Mouse (Mus musculus): ENCODE measurements around the gene Tyk2. TPM values are rescaled to one million over a fixed set of nuclear protein-coding genes. Genes with fewer than 3 reads are reported as not detected.

The Tyk2 gene
- 1 to 10 TPM; 4.2 to 4.4 TPM for total RNA-seq (2021)
- long read RNA-seq, experiment 1, full-length matches to known transcripts = 1 of 5 reads
- long read RNA-seq, experiment 1, partial matches to known transcripts = 1 of 5 reads
- long read RNA-seq, experiment 1, other reads (novel, unspliced or antisense) = 3 of 5 reads
- long read RNA-seq, experiment 2, full-length matches to known transcripts = 1 of 5 reads
- long read RNA-seq, experiment 2, partial matches to known transcripts = 0 of 5 reads
- long read RNA-seq, experiment 2, other reads (novel, unspliced or antisense) = 4 of 5 reads

GRCm38 (mm10) chr9:21131059-21131956 is at the start of gene Tyk2:
Gene Tyk2 (minus strand): TSS chr9:21131243.
- peak; percentile 79 to 89 for DNase-seq
- intact Hi-C loops (cut with DNase I) = no loop called here

- no peak for DNase-seq
- intact Hi-C loops (cut with DNase I) = no loop called here
These were observed 49.8 kb upstream of the Tyk2 start for GRCm38 (mm10) chr9:21180841-21181240.

- intact Hi-C loops (cut with DNase I) = no loop called here
- DNase-seq = no peak
These were observed 49.4 kb upstream of the Tyk2 start for GRCm38 (mm10) chr9:21180402-21180801.

- intact Hi-C loops (cut with DNase I) = no loop called here
- no peak for DNase-seq
These were observed 41.3 kb upstream of the Tyk2 start for GRCm38 (mm10) chr9:21172364-21172763.

- intact Hi-C loops (cut with DNase I) = no loop called here
- no peak for DNase-seq
These were observed 38.1 kb upstream of the Tyk2 start for GRCm38 (mm10) chr9:21169157-21169556.

- intact Hi-C loops (cut with DNase I) = no loop called here
- DNase-seq = peak; percentile 62 to 71
These were observed 37.4 kb upstream of the Tyk2 start for GRCm38 (mm10) chr9:21168161-21169123.

- no peak for DNase-seq
- intact Hi-C loops (cut with DNase I) = no loop called here
These were observed 36.4 kb upstream of the Tyk2 start for GRCm38 (mm10) chr9:21167140-21168097.

- DNase-seq = no peak
- intact Hi-C loops (cut with DNase I) = no loop called here
These were observed 35.5 kb upstream of the Tyk2 start for GRCm38 (mm10) chr9:21166516-21166915.

GRCm38 (mm10) chr9:21165952-21166451 is 35.0 kb upstream of the Tyk2 start:
- peak in 1 of 2 experiments; percentile 43 for DNase-seq

GRCm38 (mm10) chr9:21165041-21165951 is 34.3 kb upstream of the Tyk2 start, which contains the start of gene Pde4a:
Gene Pde4a (plus strand): TSS chr9:21165714.
- DNase-seq = no peak
- intact Hi-C loops (cut with DNase I) = no loop called here

More at GRCm38 (mm10) chr9:21165952-21166451, 35.0 kb upstream of the Tyk2 start:
- intact Hi-C loops (cut with DNase I) = no loop called here

GRCm38 (mm10) chr9:21164072-21164471 is 33.0 kb upstream of the Tyk2 start:
- intact Hi-C loops (cut with DNase I) = no loop called here
- DNase-seq = no peak

- intact Hi-C loops (cut with DNase I) = no loop called here
- no peak for DNase-seq
These were observed 32.3 kb upstream of the Tyk2 start for GRCm38 (mm10) chr9:21163086-21164050.

- intact Hi-C loops (cut with DNase I) = no loop called here
- DNase-seq = peak; percentile 69 to 81
These were observed 30.3 kb upstream of the Tyk2 start for GRCm38 (mm10) chr9:21161209-21161909.

- intact Hi-C loops (cut with DNase I) = loop anchor here (5.0 kb wide), 1 partner anchor 58 kb away; no protein-coding TSS in a partner anchor
- no peak for DNase-seq
These were observed 23.7 kb upstream of the Tyk2 start for GRCm38 (mm10) chr9:21154787-21155186.

GRCm38 (mm10) chr9:21153833-21154232 is 22.8 kb upstream of the Tyk2 start:
- no peak for DNase-seq
- intact Hi-C loops (cut with DNase I) = loop anchor here (2.0 kb wide), 1 partner anchor 69 kb away; no protein-coding TSS in a partner anchor

GRCm38 (mm10) chr9:21153331-21153730 is 22.3 kb upstream of the Tyk2 start:
- no peak for DNase-seq
- intact Hi-C loops (cut with DNase I) = loop anchor here (2.0 kb wide), 1 partner anchor 69 kb away; no protein-coding TSS in a partner anchor
